In the genomic region with DNA sequence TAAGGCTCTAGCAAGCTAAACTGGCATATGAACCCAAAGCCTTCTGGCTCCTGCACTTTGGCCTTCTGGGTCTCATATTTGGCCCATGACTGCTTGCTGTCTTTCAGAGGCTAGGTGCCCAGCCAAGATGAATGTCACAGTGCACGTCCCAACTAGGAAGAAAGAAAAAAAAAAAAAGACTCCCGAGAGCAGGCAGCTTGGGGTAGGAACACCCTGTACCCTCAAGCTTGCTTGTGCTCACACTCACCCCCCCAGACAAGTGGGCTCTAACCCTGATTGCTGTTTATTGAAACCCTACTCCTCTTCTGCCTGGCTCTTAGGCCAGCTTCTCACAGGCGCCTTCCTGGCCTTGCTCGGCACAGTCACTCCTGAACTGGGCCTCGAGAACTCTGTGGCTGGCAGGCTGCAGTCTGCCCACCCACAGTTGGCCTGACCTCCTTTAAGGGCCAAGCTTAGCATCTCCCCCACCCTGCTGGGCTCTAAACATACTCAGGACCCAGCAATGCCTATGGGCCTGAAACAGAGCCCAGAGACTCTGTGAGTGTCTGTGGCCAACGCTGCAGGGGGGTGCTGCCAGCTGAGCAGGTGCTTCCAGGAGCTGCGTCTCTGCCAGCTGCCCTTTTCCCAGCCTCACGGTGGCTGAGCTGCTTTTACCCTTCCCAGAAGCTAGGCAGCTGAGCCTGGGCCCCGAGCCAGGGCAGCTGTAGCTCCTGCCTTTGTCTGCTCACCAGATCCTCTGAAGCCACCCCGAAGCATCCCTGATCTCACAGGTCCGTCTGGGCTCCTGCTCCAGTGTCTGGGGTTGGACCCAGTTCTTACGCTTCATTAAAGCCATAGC, we compare ENCODE assay signal across 8 mouse cellular contexts. TPM values are rescaled to one million over a fixed set of nuclear protein-coding genes. Genes with fewer than 3 reads are reported as not detected.
DNase-seq lines count a peak whose midpoint lies in the region; ATAC-seq lines count a peak whose summit lies in the region.

No protein-coding gene starts in this region.

- H3K9me3 ChIP-seq in hindbrain, embryonic 13.5 days, result no peaks in the 10 kb centered on the region
- no peaks in the 10 kb centered on the region for H3K9me3 ChIP-seq in midbrain, embryonic 16.5 days (replicated peaks; ENCODE audit: control insufficient read depth, low read length, poor library complexity, severe bottlenecking)

- peak overlapping the region; percentile 20; the same call in 1 of the 2 replicates for H3K9ac ChIP-seq in hindbrain, embryonic 13.5 days
- peak overlapping the region; percentile 26; the same call in 1 of the 2 replicates for H3K9ac ChIP-seq in midbrain, embryonic 16.5 days (ENCODE audit: low read depth, low read length)

- H3K27ac ChIP-seq in hindbrain, embryonic 13.5 days, result peak overlapping the region; percentile 72
- H3K27ac ChIP-seq in midbrain, embryonic 16.5 days (ENCODE audit: low read length), result peak overlapping the region; percentile 60

- 32% methylated on average over 12 of the region's 12 CpGs for WGBS in hindbrain, embryonic 13.5 days
- WGBS in midbrain, embryonic 16.5 days, result 38% methylated on average over 12 of the region's 12 CpGs

- peaks cover 18% of the 10 kb centered on the region for H3K4me1 ChIP-seq in hindbrain, embryonic 13.5 days (replicated peaks)
- peaks cover 2% of the 10 kb centered on the region; the same call in 1 of the 2 replicates for H3K4me1 ChIP-seq in midbrain, embryonic 16.5 days (ENCODE audit: control insufficient read depth, insufficient read depth, low read length)

- H3K4me2 ChIP-seq in hindbrain, embryonic 13.5 days, result no peak overlapping the region
- no peak overlapping the region for H3K4me2 ChIP-seq in midbrain, embryonic 16.5 days (ENCODE audit: low read length)

- no peak overlapping the region for H3K4me3 ChIP-seq in hindbrain, embryonic 13.5 days
- no peak overlapping the region for H3K4me3 ChIP-seq in midbrain, embryonic 16.5 days (ENCODE audit: low read depth, low read length)

- no peaks in the 10 kb centered on the region for H3K36me3 ChIP-seq in hindbrain, embryonic 13.5 days
- H3K36me3 ChIP-seq in midbrain, embryonic 16.5 days (ENCODE audit: control insufficient read depth, insufficient read depth, low read length), result no peaks in the 10 kb centered on the region

- peak; percentile 53 for DNase-seq in adrenal gland, adult 2 months
- DNase-seq in adrenal gland, adult 18-20 months (ENCODE audit: low spot score in 2 of 2), result no peak
- peak; percentile 90 for DNase-seq in Muller cell, postnatal 12 days (ENCODE audit: inconsistent ontology term)
- DNase-seq in gastrocnemius, adult 18-20 months (ENCODE audit: low spot score), result peak; percentile 89
- no peak for DNase-seq in spleen, postnatal 10 days (ENCODE audit: low spot score in 2 of 2)
- no peak for DNase-seq in yolk sac, embryonic 10.5 days (ENCODE audit: low spot score)

- peak; percentile 80 for ATAC-seq in hindbrain, embryonic 13.5 days (ENCODE audit: low FRiP score)
- ATAC-seq in midbrain, embryonic 16.5 days, result peak; percentile 81

- no peaks in the 10 kb centered on the region for H3K27me3 ChIP-seq in hindbrain, embryonic 13.5 days
- no peaks in the 10 kb centered on the region for H3K27me3 ChIP-seq in midbrain, embryonic 16.5 days (ENCODE audit: control insufficient read depth, insufficient read depth, low read depth, low read length)

RNA-seq across cellular contexts. Expression of a gene that starts 9.5 kb away (rescaled TPM):
- 1 to 10 TPM in 1 of 2 experiments, under 1 TPM in 1; 0.76 to 3.3 TPM for total RNA-seq in adrenal gland, adult 2 months (2021)
- polyA plus RNA-seq in adrenal gland, adult 2 months (2012; rRNA removed), result 6.5 and 11.8 TPM in 2 replicates
- 1 to 10 TPM; 1.6 to 2.1 TPM for total RNA-seq in adrenal gland, adult 18-20 months (2021)
- total RNA-seq in gastrocnemius, adult 18-20 months (2021), result 1 to 10 TPM; 2.6 TPM
- polyA plus RNA-seq in hindbrain, embryonic 13.5 days (2015; fragmentation: Nextera tagmentation; extraction: Ambion mirVana), result 0.65 and 1.1 TPM in 2 replicates
- 3.5 and 5.4 TPM in 2 replicates for polyA plus RNA-seq in midbrain, embryonic 16.5 days (2015; fragmentation: Nextera tagmentation; extraction: Ambion mirVana)

RNA-seq across cellular contexts. Expression of a gene that starts 33.0 kb away (rescaled TPM):
- total RNA-seq in adrenal gland, adult 2 months (2021), result 100 to 1,000 TPM in 1 of 2 experiments, 10 to 100 TPM in 1; 72.2 to 100 TPM
- polyA plus RNA-seq in adrenal gland, adult 2 months (2012; rRNA removed), result 35.4 and 36.8 TPM in 2 replicates
- 100 to 1,000 TPM in 1 of 2 experiments, 10 to 100 TPM in 1; 92.7 to 186 TPM for total RNA-seq in adrenal gland, adult 18-20 months (2021)
- total RNA-seq in gastrocnemius, adult 18-20 months (2021), result 100 to 1,000 TPM; 212 to 245 TPM
- 18.3 and 19.9 TPM in 2 replicates for polyA plus RNA-seq in hindbrain, embryonic 13.5 days (2015; fragmentation: Nextera tagmentation; extraction: Ambion mirVana)
- polyA plus RNA-seq in midbrain, embryonic 16.5 days (2015; fragmentation: Nextera tagmentation; extraction: Ambion mirVana), result 21.7 and 22.4 TPM in 2 replicates

Comparison
In these comparisons a context has a peak if more than half of its experiments do, and no peak if none do; other contexts are left out.
1. DNase-seq: peak in adrenal gland, adult 2 months (single experiment), Muller cell, postnatal 12 days (single experiment) and gastrocnemius, adult 18-20 months (single experiment); none in adrenal gland, adult 18-20 months (0 of 2), spleen, postnatal 10 days (0 of 2) and yolk sac, embryonic 10.5 days (single experiment).